Mouse (Mus musculus): ENCODE data around the gene Cd68. TPM values are rescaled to one million over a fixed set of nuclear protein-coding genes. Genes with fewer than 3 reads are reported as not detected.
A peak's percentile ranks its signal among the peaks of the same experiment; 100 is the strongest.

Gene Cd68
- polyA plus RNA-seq, 1 experiment: 3.7 TPM

DNA sequence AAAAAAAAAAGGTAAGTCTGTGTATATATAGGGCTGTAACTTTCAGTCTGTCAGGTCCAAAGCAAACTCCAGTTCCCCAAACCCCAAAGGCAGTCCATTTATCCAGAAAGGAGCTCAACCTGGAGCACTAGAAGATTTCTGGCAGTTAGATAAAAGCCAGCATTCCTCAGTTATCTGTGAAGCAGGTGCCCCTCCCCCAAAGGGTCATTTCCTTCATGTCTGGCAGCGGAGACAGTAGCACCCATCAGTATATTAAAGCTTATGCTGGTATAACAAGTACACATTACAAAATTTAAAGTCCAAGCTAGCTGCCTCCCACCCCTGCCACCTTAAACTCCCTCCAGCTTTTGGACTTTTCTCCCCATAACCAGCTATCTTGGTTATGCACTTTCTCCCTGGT, 33.6 kb upstream of the Cd68 start:
- H3K27me3 ChIP-seq (ENCODE audit: control insufficient read depth, insufficient read depth, low read length): no peaks in the 10 kb centered on the region
- no peak overlapping the region for H3K4me3 ChIP-seq (replicated peaks; ENCODE audit: insufficient read depth, low read depth, low read length)
- peaks cover 5% of the 10 kb centered on the region; the same call in 1 of the 2 replicates for H3K4me1 ChIP-seq (ENCODE audit: control insufficient read depth, insufficient read depth, low read length)
- DNase-seq: no peak
- TF ChIP-seq POLR2A (IDR thresholded peaks at IDR 0.05; ENCODE audit: borderline replicate concordance, insufficient read depth, low read length): no peak
- TF ChIP-seq CTCF (IDR thresholded peaks at IDR 0.05; ENCODE audit: borderline replicate concordance, insufficient read depth, low read depth, low read length): no peak
- 77% methylated on average over 1 of the region's 1 CpGs for WGBS
- no peak overlapping the region for H3K27ac ChIP-seq (ENCODE audit: insufficient read depth, low read length)

DNA sequence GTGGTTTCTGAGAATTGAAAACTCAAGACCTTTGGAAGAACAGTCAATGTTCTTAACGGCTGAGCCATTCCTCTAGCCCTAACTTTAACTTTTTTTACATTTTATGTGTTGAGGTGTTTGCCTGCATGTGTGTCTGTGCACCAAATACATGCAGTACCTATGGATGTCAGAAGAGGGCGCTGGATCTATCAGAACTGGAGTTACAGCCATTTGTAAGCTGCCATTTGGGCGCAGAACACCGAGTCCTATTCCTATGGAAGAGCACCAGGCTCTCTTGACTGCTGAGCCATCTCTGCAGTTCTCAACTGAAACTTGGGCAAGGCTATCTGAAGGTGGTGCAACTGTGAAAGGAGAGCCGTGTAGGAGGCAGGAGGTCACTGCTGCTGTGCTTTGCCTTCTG, 32.6 kb upstream of the Cd68 start:
- 71% methylated on average over 5 of the region's 5 CpGs for WGBS
- Histone ChIP-seq H3K4me3 (replicated peaks; ENCODE audit: insufficient read depth, low read depth, low read length) (no peak overlapping the region), H3K4me1 (ENCODE audit: control insufficient read depth, insufficient read depth, low read length) (peaks cover 5% of the 10 kb centered on the region; the same call in 1 of the 2 replicates), H3K27ac (ENCODE audit: insufficient read depth, low read length) (no peak overlapping the region), H3K27me3 (ENCODE audit: control insufficient read depth, insufficient read depth, low read length) (no peaks in the 10 kb centered on the region)
- no peak for DNase-seq
- no peak for TF ChIP-seq POLR2A (IDR thresholded peaks at IDR 0.05; ENCODE audit: borderline replicate concordance, insufficient read depth, low read length)
- TF ChIP-seq CTCF (IDR thresholded peaks at IDR 0.05; ENCODE audit: borderline replicate concordance, insufficient read depth, low read depth, low read length): peak; percentile 26; the same call in 1 of the 2 replicates

DNA sequence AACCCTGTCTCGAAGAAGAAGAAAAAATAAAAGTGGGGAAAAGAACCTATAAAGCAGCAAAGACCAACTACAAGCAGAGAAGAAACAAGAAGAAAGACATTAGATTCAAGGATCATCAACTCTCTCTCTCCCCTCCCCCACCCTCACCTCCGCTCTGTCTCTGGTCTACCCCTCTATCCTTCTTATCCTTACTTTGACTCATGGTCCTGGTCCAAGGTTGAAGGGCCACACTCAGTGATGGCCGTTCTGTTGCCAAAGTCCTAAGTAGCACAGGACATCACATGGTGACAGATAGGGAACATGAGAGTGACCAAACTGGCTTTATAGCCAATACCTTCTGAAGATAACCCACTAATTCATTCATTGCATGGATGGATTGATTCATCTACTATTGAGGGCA, 31.4 kb upstream of the Cd68 start:
- no peak for TF ChIP-seq POLR2A (IDR thresholded peaks at IDR 0.05; ENCODE audit: borderline replicate concordance, insufficient read depth, low read length)
- TF ChIP-seq CTCF (IDR thresholded peaks at IDR 0.05; ENCODE audit: borderline replicate concordance, insufficient read depth, low read depth, low read length): no peak
- 94% methylated on average over 3 of the region's 3 CpGs for WGBS
- Histone ChIP-seq H3K27ac (ENCODE audit: insufficient read depth, low read length) (no peak overlapping the region), H3K27me3 (ENCODE audit: control insufficient read depth, insufficient read depth, low read length) (no peaks in the 10 kb centered on the region), H3K4me3 (replicated peaks; ENCODE audit: insufficient read depth, low read depth, low read length) (no peak overlapping the region), H3K4me1 (ENCODE audit: control insufficient read depth, insufficient read depth, low read length) (peaks cover 5% of the 10 kb centered on the region; the same call in 1 of the 2 replicates)
- DNase-seq: no peak

DNA sequence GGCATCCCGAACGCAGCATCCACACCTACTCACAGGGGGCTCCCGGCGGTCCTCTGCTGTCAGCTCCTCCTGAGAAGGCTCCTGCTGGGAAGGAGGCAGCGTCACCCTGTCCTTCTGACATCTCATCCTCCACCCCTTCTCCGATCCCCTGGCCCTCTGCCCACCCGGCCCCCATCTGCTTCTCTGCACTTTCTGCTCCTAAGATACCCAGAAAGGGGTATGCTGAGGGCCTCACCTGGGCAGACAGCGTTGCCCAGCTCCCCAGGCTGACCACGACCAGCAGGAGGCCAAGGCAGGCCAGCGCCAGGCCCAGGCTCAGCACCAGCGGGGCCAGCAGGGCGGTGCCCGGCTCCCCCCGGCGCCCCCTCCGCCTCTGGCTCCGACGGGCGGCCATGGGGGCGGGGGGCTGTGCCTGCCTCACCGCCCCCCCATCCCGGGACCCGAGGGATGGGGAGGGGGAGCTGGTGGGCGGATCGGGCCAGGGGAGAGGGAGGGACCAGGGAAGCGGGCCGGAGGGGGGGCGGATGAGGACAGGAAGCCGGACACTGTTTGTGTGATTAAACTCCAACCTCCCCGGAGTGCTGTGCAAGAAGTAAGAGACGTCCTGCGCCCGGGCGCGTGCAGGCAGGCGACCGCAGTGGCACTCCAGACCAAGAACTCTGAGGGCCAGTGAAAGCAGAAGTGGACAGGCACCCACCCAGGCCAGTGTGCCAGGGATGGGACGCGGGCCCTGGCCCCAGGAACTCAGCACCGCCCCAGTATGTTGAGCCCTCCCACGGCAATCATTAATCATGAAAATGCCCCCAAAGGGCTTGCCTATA, 29.6 kb upstream of the Cd68 start, which contains the start of the genes Tnfsf12 and Tnfsfm13:
Tnfsf12 (minus strand) TSS at position 489 of the 821 bp plus-strand sequence.
Tnfsfm13 (minus strand) TSS at position 738 of the 821 bp plus-strand sequence.
- Histone ChIP-seq H3K4me3 (replicated peaks; ENCODE audit: insufficient read depth, low read depth, low read length) (peak within 1 kb of the TSS; percentile 55), H3K4me1 (ENCODE audit: control insufficient read depth, insufficient read depth, low read length) (peaks cover 5% of the 10 kb centered on the region; the same call in 1 of the 2 replicates), H3K27me3 (ENCODE audit: control insufficient read depth, insufficient read depth, low read length) (no peaks in the 10 kb centered on the region), H3K27ac (ENCODE audit: insufficient read depth, low read length) (peak within 1 kb of the TSS; percentile 80)
- TF ChIP-seq POLR2A (IDR thresholded peaks at IDR 0.05; ENCODE audit: borderline replicate concordance, insufficient read depth, low read length): 0 out of 2 replicates have a peak, but pooled peaks have one; percentile 13
- no peak for TF ChIP-seq CTCF (IDR thresholded peaks at IDR 0.05; ENCODE audit: borderline replicate concordance, insufficient read depth, low read depth, low read length)
- peak; percentile 65 to 75 for DNase-seq
- WGBS: 1% methylated on average over 38 of the region's 41 CpGs

DNA sequence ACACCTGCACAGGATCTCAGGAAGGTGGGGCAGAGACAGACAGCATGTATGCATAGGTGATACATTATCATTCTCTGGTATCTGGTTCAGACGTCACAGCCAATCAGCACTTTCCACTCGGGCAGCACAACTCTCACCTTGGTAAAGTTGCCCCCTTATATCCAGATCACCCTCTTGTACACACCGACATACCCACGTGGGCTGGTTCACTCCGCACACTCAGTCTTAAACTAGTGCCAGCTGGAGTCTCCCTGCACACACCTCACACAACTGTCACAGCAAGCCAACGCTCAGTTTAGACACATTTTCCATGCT, 29.1 kb upstream of the Cd68 start:
- WGBS: 4% methylated on average over 6 of the region's 6 CpGs
- H3K27ac ChIP-seq (ENCODE audit: insufficient read depth, low read length): peak overlapping the region; percentile 75
- peaks cover 5% of the 10 kb centered on the region; the same call in 1 of the 2 replicates for H3K4me1 ChIP-seq (ENCODE audit: control insufficient read depth, insufficient read depth, low read length)
- DNase-seq: no peak
- TF ChIP-seq POLR2A (IDR thresholded peaks at IDR 0.05; ENCODE audit: borderline replicate concordance, insufficient read depth, low read length) (no peak), CTCF (IDR thresholded peaks at IDR 0.05; ENCODE audit: borderline replicate concordance, insufficient read depth, low read depth, low read length) (no peak)
- peak overlapping the region; percentile 55 for H3K4me3 ChIP-seq (replicated peaks; ENCODE audit: insufficient read depth, low read depth, low read length)
- no peaks in the 10 kb centered on the region for H3K27me3 ChIP-seq (ENCODE audit: control insufficient read depth, insufficient read depth, low read length)

DNA sequence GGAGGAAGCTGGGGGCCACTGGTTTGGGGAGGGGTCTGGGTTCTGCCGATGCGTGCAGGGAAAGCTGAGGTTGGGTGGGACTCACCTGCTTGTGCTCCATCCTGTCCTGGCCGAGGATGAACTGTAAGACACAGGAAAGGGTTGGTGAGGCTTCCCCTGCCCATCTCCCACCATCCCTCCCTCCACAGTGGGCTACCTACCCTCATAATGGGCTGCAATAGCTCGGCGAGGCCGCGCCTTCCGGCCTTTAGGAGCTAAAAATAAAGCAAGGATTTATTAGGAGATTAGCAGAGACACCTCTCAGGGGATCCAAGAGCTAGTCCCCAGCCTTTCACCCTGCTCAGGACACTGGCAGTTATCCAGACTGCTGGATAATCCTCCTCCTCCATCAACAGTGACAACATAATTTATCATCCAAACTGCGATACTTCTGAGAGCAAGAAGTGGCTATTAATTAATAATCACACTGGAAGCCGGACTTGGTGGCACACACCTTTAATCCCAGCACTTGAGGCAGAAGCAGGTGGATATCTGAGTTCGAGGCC, 27.5 kb upstream of the Cd68 start:
- no peak overlapping the region for H3K4me3 ChIP-seq (replicated peaks; ENCODE audit: insufficient read depth, low read depth, low read length)
- DNase-seq: no peak
- H3K27me3 ChIP-seq (ENCODE audit: control insufficient read depth, insufficient read depth, low read length): no peaks in the 10 kb centered on the region
- peaks cover 5% of the 10 kb centered on the region; the same call in 1 of the 2 replicates for H3K4me1 ChIP-seq (ENCODE audit: control insufficient read depth, insufficient read depth, low read length)
- TF ChIP-seq CTCF (IDR thresholded peaks at IDR 0.05; ENCODE audit: borderline replicate concordance, insufficient read depth, low read depth, low read length) (no peak), POLR2A (IDR thresholded peaks at IDR 0.05; ENCODE audit: borderline replicate concordance, insufficient read depth, low read length) (no peak)
- WGBS: 62% methylated on average over 11 of the region's 11 CpGs
- H3K27ac ChIP-seq (ENCODE audit: insufficient read depth, low read length): no peak overlapping the region

DNA sequence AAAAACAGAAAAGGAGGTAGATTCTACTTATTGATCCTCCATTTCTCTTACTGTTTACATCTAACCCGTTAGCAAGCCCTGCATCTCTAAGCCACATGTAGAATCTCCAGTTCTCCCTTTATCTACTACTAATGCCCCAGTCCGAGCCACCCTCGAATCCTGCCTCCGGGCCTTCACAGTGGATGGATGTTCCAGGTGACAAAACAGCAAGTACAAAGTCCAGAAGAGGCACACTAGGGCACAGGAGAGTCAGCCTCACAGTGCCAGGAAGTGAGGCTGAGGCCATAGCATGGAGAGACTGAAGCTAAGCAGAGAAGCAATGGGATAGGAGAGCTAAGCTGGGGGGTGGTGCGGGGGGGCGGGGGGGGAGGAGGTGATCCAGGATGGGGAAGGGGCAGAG, 26.9 kb upstream of the Cd68 start:
- Histone ChIP-seq H3K4me1 (ENCODE audit: control insufficient read depth, insufficient read depth, low read length) (peaks cover 5% of the 10 kb centered on the region; the same call in 1 of the 2 replicates), H3K27ac (ENCODE audit: insufficient read depth, low read length) (no peak overlapping the region), H3K27me3 (ENCODE audit: control insufficient read depth, insufficient read depth, low read length) (no peaks in the 10 kb centered on the region), H3K4me3 (replicated peaks; ENCODE audit: insufficient read depth, low read depth, low read length) (no peak overlapping the region)
- no peak for DNase-seq
- TF ChIP-seq POLR2A (IDR thresholded peaks at IDR 0.05; ENCODE audit: borderline replicate concordance, insufficient read depth, low read length) (no peak), CTCF (IDR thresholded peaks at IDR 0.05; ENCODE audit: borderline replicate concordance, insufficient read depth, low read depth, low read length) (no peak)
- WGBS: 90% methylated on average over 6 of the region's 6 CpGs

Data from cerebellum, adult 2 months (tissue).